Mouse (Mus musculus) brain, adult 2 months (tissue): ENCODE results near the gene Trappc5.

Source experiments
- DNase-seq: peaks from one replicate; pipeline ENCODE4 v3.0.0; 2011; ENCODE audit warnings: low read depth, low spot score

Gene Trappc5

GRCm38 (mm10) chr8:3676131-3676992 lies at the start of gene Trappc5:
Gene Trappc5, plus strand, starts transcription at chr8:3676299.
- DNase-seq: peak; percentile 97

GRCm38 (mm10) chr8:3626971-3627370 lies 49.1 kb upstream of the Trappc5 start:
- DNase-seq: no peak

GRCm38 (mm10) chr8:3628014-3628413 lies 48.1 kb upstream of the Trappc5 start:
- peak; percentile 73 for DNase-seq

- DNase-seq: peak; percentile 92
Observed at GRCm38 (mm10) chr8:3630647-3631477, 45.2 kb upstream of the Trappc5 start, which contains the start of gene Stxbp2. Gene Stxbp2, plus strand, starts transcription at chr8:3630955.

GRCm38 (mm10) chr8:3631478-3631875 lies 44.6 kb upstream of the Trappc5 start:
- DNase-seq: no peak

- DNase-seq: peak; percentile 40
Observed at GRCm38 (mm10) chr8:3645804-3646203, 30.3 kb upstream of the Trappc5 start.

- DNase-seq: no peak
Observed at GRCm38 (mm10) chr8:3646824-3647531, 29.1 kb upstream of the Trappc5 start.

- DNase-seq: no peak
Observed at GRCm38 (mm10) chr8:3647561-3647960, 28.5 kb upstream of the Trappc5 start.

GRCm38 (mm10) chr8:3648268-3648667 lies 27.8 kb upstream of the Trappc5 start:
- DNase-seq: no peak

- no peak for DNase-seq
Observed at GRCm38 (mm10) chr8:3648990-3649389, 27.1 kb upstream of the Trappc5 start.

GRCm38 (mm10) chr8:3652845-3653244 lies 23.3 kb upstream of the Trappc5 start:
- no peak for DNase-seq

- DNase-seq: peak; percentile 33
Observed at GRCm38 (mm10) chr8:3654726-3655508, 21.2 kb upstream of the Trappc5 start.

GRCm38 (mm10) chr8:3655526-3655925 lies 20.6 kb upstream of the Trappc5 start, which contains the start of gene Retn:
Gene Retn, plus strand, starts transcription at chr8:3655770.
- DNase-seq: no peak

- DNase-seq: peak; percentile 49
Observed at GRCm38 (mm10) chr8:3656725-3657381, 19.2 kb upstream of the Trappc5 start.

- no peak for DNase-seq
Observed at GRCm38 (mm10) chr8:3660889-3661288, 15.2 kb upstream of the Trappc5 start.

- DNase-seq: no peak
Observed at GRCm38 (mm10) chr8:3664405-3664804, 11.7 kb upstream of the Trappc5 start.

- no peak for DNase-seq
Observed at GRCm38 (mm10) chr8:3665507-3665906, 10.6 kb upstream of the Trappc5 start, which contains the start of gene Mcemp1. Gene Mcemp1, plus strand, starts transcription at chr8:3665754.

GRCm38 (mm10) chr8:3670388-3670787 lies 5.7 kb upstream of the Trappc5 start:
- no peak for DNase-seq

GRCm38 (mm10) chr8:3671980-3672491 lies 4.1 kb upstream of the Trappc5 start, which contains the start of gene Fcor:
Gene Fcor, minus strand, starts transcription at chr8:3672362.
- peak; percentile 95 for DNase-seq

- DNase-seq: no peak
Observed at GRCm38 (mm10) chr8:3674671-3675070, 1.4 kb upstream of the Trappc5 start.
